Mouse (Mus musculus) lung, postnatal 10 days (tissue): ENCODE data around the gene Snap29.

Experiments used
- DNase-seq: peaks from one replicate; pipeline ENCODE4 v3.0.0; 2021

Snap29 gene

DNA sequence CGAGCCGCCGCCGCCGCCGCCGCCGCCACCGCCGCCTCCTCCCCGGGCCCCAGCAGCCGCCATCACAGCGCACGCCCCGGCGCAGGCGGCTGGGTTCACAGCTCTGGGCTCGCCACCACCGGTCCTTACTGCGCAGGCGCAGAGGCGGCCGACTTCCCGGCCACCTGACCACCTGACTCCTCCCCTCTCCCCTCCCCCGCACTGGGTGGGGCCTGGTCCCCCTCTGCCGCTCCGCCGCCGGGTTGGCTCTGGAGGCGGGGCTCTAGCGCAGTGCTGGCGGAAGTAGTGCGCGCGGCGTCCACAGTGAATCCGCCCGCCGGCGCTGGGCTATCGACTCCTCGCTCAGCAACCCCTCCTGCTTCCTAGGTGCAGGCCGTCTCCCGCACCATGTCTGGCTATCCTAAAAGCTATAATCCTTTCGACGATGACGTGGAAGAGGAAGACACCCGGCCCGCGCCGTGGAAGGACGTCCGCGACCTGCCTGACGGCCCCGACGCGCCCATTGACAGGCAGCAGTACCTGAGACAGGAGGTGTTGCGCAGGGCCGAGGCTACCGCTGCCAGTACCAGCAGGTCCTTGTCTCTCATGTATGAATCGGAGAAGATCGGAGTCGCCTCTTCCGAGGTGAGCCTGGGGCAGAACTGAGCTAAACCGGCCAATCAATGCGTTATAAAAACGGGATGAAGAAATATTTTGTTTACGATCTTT lies at the start of gene Snap29, which contains the start of gene Pi4ka:
Snap29 (plus strand) TSS at position 251 of the 708 bp plus-strand sequence.
Pi4ka (minus strand) TSS at position 579 of the 708 bp plus-strand sequence.
- peak; percentile 100 for DNase-seq

DNA sequence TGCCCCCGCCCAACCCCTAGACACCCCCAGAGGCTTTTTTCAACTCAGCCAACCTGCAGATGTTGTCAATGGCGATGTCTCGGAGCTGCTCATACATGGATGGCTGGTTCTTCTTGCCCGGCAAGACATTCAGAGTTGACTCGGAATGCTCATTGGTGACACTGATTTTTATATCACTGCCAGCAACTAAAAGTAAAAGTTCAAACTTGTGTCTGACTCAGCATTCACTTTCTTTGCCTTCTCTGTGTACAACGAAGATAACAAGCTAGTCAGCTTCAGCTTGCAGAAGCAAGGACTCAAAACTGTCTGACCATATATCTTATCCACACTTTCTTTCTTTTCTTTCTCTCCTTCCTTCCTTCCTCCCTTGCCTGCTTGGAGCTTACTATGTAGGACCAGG lies 49.8 kb upstream of the Snap29 start:
- no peak for DNase-seq

DNA sequence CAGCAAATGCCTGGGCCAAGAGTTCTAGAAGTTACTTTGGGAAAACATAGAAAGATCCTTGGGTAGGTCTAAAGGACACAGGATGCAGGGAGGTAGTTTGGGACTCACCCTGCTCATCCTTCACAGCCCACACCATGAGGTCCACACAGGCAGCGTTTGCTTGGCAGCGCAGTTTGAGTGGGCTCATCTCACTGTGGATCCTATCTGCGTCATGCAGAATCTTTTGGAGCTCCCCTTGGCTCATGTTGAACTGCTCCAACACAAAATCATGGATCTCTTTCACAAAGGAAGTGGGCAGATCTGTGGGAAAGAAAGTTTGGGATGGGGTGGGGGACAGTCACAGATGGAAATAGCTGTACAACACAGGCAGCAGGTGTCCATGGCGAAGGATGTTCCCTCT lies 47.0 kb upstream of the Snap29 start:
- DNase-seq, result no peak

DNA sequence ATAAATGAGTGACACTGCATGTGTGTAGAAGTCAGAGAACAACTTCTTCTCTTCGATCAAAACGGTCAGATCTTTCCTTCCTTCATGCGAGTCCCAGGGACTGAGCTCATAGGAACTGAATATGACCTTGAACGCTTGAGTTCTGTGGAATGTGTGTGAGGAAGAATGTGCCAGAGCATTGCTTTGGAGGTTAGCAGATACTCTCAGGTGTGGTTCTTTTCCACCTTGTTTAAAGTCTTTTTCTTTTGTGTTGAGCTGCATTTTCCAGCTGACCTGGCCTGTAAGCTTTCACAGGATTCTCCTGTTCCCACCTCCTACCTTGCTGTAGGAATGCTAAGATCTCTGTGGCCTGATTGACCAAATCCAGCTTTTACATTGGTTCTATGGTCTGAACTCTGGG lies 23.5 kb upstream of the Snap29 start:
- DNase-seq, result no peak

DNA sequence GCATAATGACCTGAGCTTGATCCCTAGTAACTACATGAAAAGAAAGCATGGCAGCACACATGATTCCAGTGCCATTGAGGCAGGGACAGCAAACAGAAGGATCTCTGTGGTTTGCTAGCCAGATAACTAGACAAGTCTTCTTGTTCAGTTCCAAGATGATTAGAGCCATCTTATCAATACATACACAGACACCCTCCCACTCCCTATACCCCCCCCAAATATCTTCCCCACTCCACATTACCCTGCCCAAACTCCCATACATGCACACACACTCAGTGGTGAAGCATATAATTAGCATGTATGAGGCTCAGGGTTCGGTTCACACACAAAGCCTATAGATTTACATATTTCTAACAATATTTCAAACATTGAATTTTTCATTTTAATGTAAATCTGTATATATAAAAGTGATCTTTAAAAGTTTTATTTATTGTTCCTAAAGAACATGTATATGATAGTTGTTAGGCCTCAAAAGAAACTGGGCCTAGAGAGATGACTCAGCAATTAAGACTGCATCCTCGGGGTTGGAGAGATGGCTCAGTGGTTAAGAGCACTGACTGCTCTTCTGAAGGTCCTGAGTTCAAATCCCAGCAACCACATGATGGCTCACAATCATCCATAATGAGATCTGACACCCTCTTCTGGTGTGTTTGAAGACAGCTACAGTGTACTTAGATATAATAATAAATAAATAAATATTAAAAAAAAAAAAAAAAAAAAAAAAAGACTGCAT lies 22.0 kb upstream of the Snap29 start:
- DNase-seq, result no peak

DNA sequence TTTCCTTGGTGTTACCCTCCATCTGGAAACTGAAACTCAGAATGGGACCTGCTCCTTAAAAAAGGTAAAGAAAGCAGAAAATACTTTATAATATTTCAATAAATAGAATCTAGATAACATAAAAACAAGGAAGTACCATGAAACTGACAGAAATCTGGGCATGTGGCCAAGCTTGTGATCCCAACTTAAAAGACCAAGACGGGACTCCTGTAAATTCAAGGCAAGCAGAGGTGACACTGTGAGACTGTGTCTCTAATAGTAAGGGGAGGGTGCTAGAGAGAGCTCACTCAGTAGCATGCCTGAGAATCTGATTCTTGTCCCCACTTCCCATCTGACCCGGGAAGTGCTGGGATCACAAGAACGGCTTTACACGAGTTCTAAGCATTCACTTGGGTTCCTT lies 13.0 kb upstream of the Snap29 start:
- DNase-seq, result no peak

DNA sequence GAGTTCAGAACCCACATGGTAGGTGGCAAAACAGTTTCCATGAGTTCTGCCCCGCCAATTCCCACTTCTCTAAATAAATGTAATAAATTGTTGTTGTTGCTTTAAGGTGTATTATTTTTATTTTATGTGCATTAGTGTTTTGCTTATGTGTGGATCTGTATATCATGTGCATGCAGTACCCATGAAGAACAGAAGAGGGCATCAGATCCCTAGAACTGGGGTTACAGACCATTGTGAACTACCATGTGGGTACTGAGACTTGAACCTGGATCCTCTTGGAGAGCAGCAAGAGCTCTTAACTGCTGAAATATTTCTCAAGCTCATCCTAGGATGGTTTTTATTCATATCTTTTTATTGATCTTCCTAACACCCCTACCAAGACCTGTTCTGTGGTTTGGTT lies 2.9 kb upstream of the Snap29 start:
- peak; percentile 58 for DNase-seq

DNA sequence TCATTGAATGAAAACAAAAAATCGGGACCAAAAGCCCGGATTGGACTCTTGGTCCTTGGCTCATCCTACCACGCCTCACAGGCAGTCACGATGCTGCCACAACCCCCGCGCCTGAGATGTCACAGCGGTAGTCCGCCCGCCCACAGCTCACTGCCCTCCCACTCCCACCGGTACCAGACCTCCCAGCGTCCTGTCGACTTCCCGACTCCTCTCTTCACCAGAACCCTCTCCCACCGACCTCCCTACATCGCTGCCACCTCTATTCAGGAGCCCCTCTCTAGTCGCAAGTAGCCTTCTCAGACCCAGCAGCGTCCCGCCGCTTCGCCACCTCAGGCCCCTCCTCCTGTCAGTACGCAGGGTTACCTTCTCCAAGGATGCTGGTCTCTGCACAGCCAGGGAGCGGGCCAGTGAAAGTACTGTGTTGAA lies 502 bp upstream of the Snap29 start:
- DNase-seq, result peak; percentile 74

DNA sequence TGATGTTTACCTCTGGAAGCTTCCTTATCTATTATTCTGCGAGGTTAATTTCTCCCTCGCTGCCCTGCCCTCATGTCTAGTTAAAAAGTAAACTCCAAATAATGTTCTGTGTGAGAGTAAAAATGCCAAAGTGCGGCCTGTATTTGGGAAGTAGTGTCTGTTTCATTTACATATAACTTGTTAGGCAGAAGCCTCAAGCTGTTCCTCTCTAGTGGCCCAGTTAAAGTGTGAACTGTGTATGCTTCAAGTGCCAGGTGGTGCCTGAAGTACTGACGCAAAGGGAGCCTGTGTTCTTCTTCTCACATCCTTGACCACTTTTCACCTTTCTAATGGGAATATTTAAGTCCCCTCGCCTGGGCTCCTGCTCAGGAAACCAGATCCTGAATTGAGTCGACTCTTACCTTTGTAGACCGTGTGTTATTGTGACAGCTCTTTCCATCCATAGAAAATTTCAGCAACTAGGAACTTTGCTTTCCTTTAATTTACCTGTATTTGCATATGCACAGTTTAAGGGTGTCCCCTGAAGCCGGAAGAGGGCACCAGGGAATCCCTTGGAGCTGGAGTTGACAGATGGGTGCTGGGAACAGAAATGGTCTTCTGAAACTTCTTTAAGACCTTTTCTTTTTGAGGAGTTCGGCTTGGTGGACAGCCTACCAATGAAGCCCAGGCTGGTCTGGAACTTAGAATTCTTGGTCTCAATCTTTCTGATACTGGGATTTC lies 886 bp downstream of the Snap29 start:
- DNase-seq, result no peak

DNA sequence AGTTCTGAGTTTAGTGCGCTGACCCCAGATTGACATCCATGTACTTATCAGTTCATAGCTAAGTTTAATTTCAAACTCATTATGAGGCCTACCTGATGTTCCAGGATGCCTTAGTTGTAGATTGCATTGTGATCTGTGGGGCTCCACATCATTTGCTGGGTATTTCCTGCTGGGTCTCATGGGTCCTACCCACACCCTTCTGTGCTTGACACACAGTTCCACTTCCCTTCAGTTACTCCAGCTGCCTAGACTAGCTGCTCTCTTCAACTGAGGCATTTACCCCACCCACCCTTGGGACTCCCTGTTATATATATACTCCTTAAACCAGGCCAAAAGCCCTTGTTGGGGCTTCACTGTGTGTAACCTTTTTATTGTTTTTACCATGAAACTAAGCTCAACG lies 3.3 kb downstream of the Snap29 start:
- no peak for DNase-seq

DNA sequence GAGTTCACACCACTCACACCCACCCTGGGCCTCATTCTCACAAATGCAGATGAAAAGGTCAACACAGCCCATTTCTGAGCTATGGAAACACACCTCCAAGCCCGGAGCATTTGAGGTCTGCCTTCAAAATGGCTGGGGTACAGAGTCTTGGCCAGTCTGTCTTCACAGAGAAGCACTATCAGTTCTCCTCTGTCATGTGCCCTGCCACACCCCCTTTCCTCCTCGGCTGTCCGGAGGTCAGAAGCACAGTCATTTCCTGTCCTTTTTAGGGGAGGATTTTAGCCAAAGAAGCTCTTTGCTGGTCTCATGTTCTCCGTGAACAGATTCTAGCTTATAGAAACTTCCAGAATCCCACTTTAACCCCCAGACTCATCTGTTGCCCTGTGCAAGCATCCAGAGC lies 4.4 kb downstream of the Snap29 start:
- DNase-seq, result peak; percentile 19

DNA sequence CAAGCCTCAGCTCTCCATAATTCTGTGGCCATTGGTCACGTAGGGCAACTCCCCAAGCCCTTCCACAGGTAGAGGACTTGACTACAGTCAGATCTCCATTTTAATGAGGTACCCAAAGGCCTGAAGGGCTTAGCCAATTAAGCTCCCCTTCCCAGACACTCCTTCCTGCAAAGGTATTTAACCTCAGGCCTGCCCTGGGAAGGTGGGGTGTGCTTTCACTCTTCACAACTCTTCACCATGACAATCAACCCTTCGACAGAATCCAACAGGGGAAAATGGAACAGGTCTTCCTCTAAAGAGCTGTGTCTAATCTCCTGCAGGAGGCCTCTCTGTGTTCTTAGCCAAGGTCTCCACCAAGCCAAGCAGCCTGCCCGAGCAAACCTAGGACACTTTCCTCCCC lies 17.2 kb downstream of the Snap29 start:
- no peak for DNase-seq

DNA sequence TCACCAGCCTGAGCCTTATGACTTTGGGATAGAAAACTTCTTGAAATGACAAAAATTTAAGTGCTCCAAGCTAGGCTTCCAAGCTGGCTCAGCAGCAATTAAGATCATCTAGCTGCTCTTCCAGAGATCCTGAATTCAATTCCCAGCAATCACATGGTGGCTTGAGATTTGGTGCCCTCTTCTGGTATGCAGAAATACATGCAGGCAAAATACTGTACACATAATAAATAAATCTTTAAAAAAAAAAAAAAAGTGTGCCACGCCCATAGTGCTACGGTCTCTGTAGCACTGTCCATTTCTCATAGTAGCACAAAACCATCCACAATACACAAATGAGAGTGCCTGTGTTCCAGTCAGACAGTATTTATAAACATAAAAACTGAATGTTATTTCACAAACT lies 26.8 kb downstream of the Snap29 start:
- DNase-seq, result peak; percentile 16

DNA sequence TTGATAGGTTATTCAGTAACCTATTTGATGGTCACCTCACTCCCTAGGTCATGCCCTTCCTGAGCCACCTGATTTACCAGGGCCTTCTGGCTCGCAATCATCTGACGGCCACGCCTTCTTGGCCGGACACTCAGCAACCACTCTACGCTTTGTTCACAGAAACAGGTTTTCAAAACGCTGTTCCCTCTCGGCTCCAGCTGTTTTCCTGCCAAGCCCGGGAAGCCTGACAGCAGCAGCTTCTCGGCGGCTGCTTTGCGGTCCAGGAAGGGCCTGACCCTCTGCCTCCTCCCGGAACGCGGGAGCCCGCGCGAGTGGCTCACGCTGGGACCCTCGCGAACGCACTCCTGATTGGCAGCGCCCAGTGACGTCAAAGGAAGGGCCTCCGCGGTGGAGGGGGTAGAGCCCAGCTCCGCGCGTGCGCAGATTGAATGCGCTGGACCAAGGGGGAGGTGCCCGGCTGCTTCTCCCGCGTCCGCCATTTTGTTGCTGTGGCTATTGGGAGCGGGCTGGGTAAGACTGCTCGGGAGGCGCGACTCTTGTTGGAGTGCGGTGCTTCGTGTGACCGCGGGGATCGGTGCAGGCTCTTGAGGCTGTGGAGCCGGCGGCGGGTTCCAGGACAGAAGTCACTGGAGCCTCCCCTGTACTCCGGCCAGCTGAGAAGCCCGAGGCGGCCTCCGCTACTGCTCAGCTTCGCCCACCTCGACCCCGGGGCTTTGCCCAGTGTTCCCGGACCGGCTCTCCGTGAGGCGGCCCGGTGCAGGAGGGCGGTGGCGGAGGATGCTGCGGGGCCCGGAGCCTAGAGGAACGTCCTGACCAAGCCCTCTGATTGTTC lies 46.0 kb downstream of the Snap29 start, which contains the start of gene Crkl:
Crkl (plus strand) TSS at position 447 of the 832 bp plus-strand sequence.
- DNase-seq, result peak; percentile 99

DNA sequence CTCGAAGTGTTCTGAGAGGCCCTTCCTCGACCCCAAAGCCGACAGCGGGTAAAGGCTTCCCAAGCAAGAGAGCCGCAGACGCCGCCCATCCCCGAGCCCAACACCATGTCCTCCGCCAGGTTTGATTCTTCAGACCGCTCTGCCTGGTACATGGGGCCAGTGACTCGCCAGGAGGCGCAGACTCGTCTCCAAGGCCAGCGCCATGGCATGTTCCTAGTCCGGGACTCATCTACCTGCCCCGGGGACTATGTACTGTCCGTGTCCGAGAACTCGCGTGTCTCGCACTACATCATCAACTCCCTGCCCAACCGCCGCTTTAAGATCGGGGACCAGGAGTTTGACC lies 46.6 kb downstream of the Snap29 start:
- peak; percentile 55 for DNase-seq

DNA sequence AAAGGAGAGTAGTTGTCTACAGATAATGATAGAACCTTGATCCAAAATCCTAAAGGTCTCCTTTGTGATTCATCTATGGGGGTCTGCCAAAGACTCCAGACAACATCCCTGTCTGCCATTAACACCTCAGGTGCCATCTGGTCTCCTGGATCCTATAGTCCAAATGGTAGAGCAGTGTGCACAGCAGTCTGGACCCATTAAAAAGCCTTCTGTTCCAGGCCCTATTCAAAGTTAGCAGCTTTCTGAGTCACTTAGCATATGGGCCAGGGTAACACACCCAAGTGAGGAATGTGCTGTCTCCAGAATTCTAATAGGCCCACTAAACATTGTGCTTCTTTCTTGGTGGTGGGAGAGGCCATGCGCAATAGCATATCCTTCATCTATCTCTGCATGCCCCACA lies 51.1 kb downstream of the Snap29 start:
- DNase-seq, result no peak

DNA sequence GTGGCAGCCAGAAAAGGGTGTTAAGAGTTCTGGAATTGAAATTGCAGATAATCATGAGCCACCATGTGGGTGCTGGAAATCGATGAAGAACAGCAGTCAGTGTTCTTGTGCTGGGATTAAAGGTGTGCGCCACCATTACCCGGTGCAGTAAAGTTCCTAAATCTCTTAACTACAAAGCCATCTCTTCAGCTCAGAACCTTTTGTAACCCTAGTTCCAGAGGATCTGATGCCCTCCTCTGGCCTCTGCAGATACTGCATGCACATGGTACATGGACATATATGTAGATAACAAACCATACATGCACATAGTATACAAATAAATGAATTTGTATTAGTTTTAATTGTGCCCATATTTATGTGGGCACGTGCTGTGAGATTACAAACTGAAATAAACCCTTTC lies 54.5 kb downstream of the Snap29 start:
- DNase-seq, result peak; percentile 41

DNA sequence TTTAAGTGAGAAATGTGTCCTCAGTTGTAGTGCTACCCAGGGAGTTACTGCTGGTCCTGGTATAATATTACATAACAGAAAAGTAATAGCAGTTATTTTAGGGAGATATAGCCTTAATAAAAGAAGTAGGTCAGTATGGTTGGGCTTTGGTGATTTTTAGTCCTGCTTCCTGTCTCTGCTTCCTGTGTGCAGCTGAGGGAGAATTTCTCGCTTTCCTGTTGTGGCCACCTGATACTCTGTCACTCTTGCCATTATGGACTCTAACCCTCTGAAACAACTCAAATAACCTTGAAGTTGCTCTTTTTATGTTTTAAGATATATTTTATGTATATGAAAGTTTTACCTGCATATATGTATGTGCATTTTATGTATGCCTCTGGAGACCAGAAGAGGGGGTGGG lies 55.8 kb downstream of the Snap29 start:
- no peak for DNase-seq

DNA sequence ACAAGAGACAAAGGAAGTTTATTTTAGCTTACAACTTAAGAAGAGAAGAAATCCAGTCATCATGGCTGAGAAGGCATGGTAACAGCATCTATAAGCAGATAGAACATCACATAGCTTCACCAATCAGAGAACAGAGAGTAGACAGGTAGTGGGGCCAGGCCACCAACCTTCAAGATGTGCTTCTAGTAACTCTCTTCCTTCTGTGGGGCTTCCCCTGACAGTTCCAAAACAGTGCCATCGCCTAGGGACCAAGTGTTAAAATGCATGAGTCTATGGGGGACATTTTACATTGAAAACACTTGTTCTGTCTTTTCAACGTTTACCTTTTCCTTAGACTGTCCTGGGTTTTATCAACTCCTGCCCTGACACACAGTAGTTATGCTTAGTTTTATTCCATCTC lies 57.4 kb downstream of the Snap29 start:
- DNase-seq, result no peak

DNA sequence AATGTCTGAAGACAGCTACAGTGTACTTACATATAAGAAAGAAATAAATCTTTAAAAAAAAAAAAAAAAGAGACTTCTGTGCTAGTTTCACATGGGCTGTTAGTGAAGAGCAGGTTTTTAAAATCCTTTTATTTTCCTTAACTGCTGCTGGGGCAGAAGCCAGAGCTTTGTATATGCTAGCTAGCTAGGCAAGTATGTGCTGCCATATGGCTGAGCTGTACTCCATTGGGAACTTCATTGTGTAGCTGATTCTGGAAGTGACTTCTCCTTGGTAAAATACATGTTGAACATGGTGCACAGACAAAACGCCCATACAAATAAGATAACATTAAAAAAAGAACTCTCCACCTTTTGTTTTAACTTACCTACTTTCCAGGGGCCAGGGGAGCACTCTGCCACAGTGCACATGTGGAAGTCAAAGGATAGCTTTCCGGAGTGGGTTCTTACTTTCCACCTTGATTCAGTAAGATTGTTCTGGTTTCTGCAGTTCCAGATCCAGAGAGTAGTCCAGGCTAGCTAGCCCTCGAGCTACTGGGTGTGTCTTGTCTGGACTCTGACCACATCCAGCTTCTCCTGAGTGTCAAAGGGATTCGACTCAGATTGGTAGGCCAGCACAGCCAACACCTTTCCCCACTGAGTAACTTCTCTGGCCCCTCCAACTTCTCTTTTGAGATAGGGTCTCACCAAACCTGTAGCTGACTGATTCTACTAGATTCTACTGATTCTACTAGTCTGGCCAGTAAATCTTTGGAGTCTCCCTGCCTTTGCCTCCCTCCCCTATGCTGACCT lies 61.3 kb downstream of the Snap29 start:
- DNase-seq, result no peak

DNA sequence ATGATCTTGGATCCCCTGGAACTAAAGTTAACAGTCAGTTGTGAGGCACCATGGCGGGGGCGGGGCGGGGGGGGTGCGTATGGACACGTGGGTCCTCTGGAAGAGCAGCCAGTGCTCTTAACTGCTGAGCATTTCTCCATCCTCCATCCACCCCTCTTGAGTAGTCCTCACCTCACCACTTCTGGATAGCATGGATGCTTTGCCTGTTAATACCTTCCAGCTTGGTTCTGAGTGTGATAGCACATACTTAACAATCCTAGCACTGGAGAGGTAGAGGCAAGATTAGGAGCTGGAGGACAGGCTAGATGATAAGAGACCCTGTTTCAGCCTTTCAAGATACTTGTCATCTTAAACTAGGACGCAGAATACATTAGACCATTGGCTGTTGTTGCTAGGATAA lies 66.7 kb downstream of the Snap29 start:
- DNase-seq, result no peak

DNA sequence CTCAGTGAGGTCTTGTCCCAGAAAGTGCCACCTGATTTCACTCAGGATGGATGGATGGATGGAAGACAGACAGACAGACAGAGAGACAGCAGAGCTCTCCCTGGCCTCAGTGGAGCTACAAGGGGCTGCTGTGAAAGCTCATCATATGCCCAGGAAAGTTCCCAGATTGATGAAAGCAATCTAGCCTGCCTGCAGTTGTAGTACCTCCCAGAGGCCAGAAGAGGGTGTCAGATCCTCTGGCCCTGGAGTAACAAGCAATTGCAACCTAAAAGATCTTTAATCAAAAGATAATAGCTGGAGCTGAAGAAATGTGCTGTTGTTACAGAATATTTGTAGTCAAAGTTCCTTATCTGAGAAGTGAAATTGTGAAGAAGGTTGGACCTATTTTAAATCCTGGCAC lies 68.3 kb downstream of the Snap29 start:
- DNase-seq, result peak; percentile 48
